Comparison of ENCODE assay signal across 8 mouse cellular contexts in genomic region chr5:143974931-143975630, GRCm38 (mm10). TPM values are rescaled to one million over a fixed set of nuclear protein-coding genes. Genes with fewer than 3 reads are reported as not detected.
DNase-seq lines count a peak whose midpoint lies in the region; ATAC-seq lines count a peak whose summit lies in the region.

No protein-coding gene starts in this region.

- 53% methylated on average over 4 of the region's 4 CpGs for WGBS in midbrain, embryonic 10.5 days
- WGBS in midbrain, embryonic 15.5 days, result 51% methylated on average over 4 of the region's 4 CpGs
- WGBS in hindbrain, embryonic 14.5 days, result 55% methylated on average over 4 of the region's 4 CpGs

- ATAC-seq in midbrain, embryonic 15.5 days (replicated peaks), result no peak; the same call in 1 of the 2 replicates
- peak; percentile 21; the same call in 1 of the 2 replicates for ATAC-seq in hindbrain, embryonic 14.5 days (ENCODE audit: low FRiP score)

- peak; percentile 78 for DNase-seq in midbrain, embryonic 10.5 days (ENCODE audit: low spot score)
- DNase-seq in cerebellum, postnatal 14 days, result peak; percentile 76 to 80
- DNase-seq in gastrocnemius, adult 18-20 months (ENCODE audit: low spot score), result peak; percentile 59
- DNase-seq in hindbrain, embryonic 14.5 days (ENCODE audit: low spot score), result peak; percentile 70
- DNase-seq in left cerebral cortex, adult 18-20 months (ENCODE audit: low spot score in 2 of 2), result peak; percentile 50 to 72
- DNase-seq in lung, postnatal 4 days, result peak; percentile 70 to 76
- peak; percentile 56 for DNase-seq in right cerebral cortex, postnatal 14 days

- no peaks in the 10 kb centered on the region for H3K36me3 ChIP-seq in midbrain, embryonic 10.5 days
- no peaks in the 10 kb centered on the region for H3K36me3 ChIP-seq in midbrain, embryonic 15.5 days (replicated peaks)
- no peaks in the 10 kb centered on the region for H3K36me3 ChIP-seq in hindbrain, embryonic 14.5 days (replicated peaks; ENCODE audit: control insufficient read depth, insufficient read depth)

- no peak overlapping the region for H3K4me3 ChIP-seq in midbrain, embryonic 10.5 days
- no peak overlapping the region for H3K4me3 ChIP-seq in midbrain, embryonic 15.5 days
- no peak overlapping the region for H3K4me3 ChIP-seq in hindbrain, embryonic 14.5 days (replicated peaks; ENCODE audit: low read length)

- no peaks in the 10 kb centered on the region for H3K4me1 ChIP-seq in midbrain, embryonic 10.5 days
- H3K4me1 ChIP-seq in midbrain, embryonic 15.5 days, result no peaks in the 10 kb centered on the region
- no peaks in the 10 kb centered on the region for H3K4me1 ChIP-seq in hindbrain, embryonic 14.5 days (replicated peaks; ENCODE audit: control insufficient read depth, insufficient read depth, low read length)

- H3K9ac ChIP-seq in midbrain, embryonic 15.5 days, result no peak overlapping the region
- no peak overlapping the region for H3K9ac ChIP-seq in hindbrain, embryonic 14.5 days

- H3K4me2 ChIP-seq in midbrain, embryonic 15.5 days, result no peak overlapping the region
- no peak overlapping the region for H3K4me2 ChIP-seq in hindbrain, embryonic 14.5 days (replicated peaks)

- H3K27me3 ChIP-seq in midbrain, embryonic 10.5 days (ENCODE audit: low read depth, poor library complexity, severe bottlenecking), result no peaks in the 10 kb centered on the region
- H3K27me3 ChIP-seq in midbrain, embryonic 15.5 days (replicated peaks), result no peaks in the 10 kb centered on the region
- no peaks in the 10 kb centered on the region for H3K27me3 ChIP-seq in hindbrain, embryonic 14.5 days (ENCODE audit: control insufficient read depth, insufficient read depth, low read length)

- no peak overlapping the region for H3K27ac ChIP-seq in midbrain, embryonic 10.5 days (replicated peaks)
- no peak overlapping the region for H3K27ac ChIP-seq in midbrain, embryonic 15.5 days
- H3K27ac ChIP-seq in hindbrain, embryonic 14.5 days, result no peak overlapping the region

- no peaks in the 10 kb centered on the region for H3K9me3 ChIP-seq in midbrain, embryonic 10.5 days (replicated peaks)
- H3K9me3 ChIP-seq in midbrain, embryonic 15.5 days, result no peaks in the 10 kb centered on the region
- no peaks in the 10 kb centered on the region for H3K9me3 ChIP-seq in hindbrain, embryonic 14.5 days (ENCODE audit: control insufficient read depth, low read length)

RNA-seq across cellular contexts. Expression of gene Ccz1, which starts 39.6 kb away (rescaled TPM):
- 105 TPM in 2 replicates for polyA plus RNA-seq in midbrain, embryonic 10.5 days (2016; fragmentation: Nextera tagmentation; extraction: Ambion mirVana)
- 75.2 and 77.7 TPM in 2 replicates for polyA plus RNA-seq in midbrain, embryonic 15.5 days (2015; fragmentation: Nextera tagmentation; extraction: Ambion mirVana)
- 10 to 100 TPM; 39.9 to 45.8 TPM for total RNA-seq in gastrocnemius, adult 18-20 months (2021)
- 83.0 and 83.3 TPM in 2 replicates for polyA plus RNA-seq in hindbrain, embryonic 14.5 days (2014; fragmentation: Nextera tagmentation; extraction: Ambion mirVana)
- 10 to 100 TPM; 37.5 to 42.8 TPM for total RNA-seq in left cerebral cortex, adult 18-20 months (2021)

RNA-seq across cellular contexts. Expression of gene Rsph10b, which starts 42.2 kb away (rescaled TPM):
- 0.58 and 1.5 TPM in 2 replicates for polyA plus RNA-seq in midbrain, embryonic 10.5 days (2016; fragmentation: Nextera tagmentation; extraction: Ambion mirVana)
- polyA plus RNA-seq in midbrain, embryonic 15.5 days (2015; fragmentation: Nextera tagmentation; extraction: Ambion mirVana), result 4.0 and 5.3 TPM in 2 replicates
- 1 to 10 TPM in 1 of 2 experiments, under 1 TPM in 1; 0.93 to 1.3 TPM for total RNA-seq in gastrocnemius, adult 18-20 months (2021)
- 3.9 and 4.5 TPM in 2 replicates for polyA plus RNA-seq in hindbrain, embryonic 14.5 days (2014; fragmentation: Nextera tagmentation; extraction: Ambion mirVana)
- 1 to 10 TPM; 3.7 to 3.9 TPM for total RNA-seq in left cerebral cortex, adult 18-20 months (2021)

RNA-seq across cellular contexts. Expression of gene Gm42421, which starts 47.1 kb away (rescaled TPM):
- polyA plus RNA-seq in midbrain, embryonic 10.5 days (2016; fragmentation: Nextera tagmentation; extraction: Ambion mirVana), result 0.56 and 0.77 TPM in 2 replicates
- 1.8 and 3.7 TPM in 2 replicates for polyA plus RNA-seq in midbrain, embryonic 15.5 days (2015; fragmentation: Nextera tagmentation; extraction: Ambion mirVana)
- total RNA-seq in gastrocnemius, adult 18-20 months (2021), result not detected
- polyA plus RNA-seq in hindbrain, embryonic 14.5 days (2014; fragmentation: Nextera tagmentation; extraction: Ambion mirVana), result 1.6 and 2.5 TPM in 2 replicates
- 1 to 10 TPM; 1.5 to 2.0 TPM for total RNA-seq in left cerebral cortex, adult 18-20 months (2021)

RNA-seq across cellular contexts. Expression of gene Ocm, which starts 51.4 kb away (rescaled TPM):
- polyA plus RNA-seq in midbrain, embryonic 10.5 days (2016; fragmentation: Nextera tagmentation; extraction: Ambion mirVana), result not detected in 2 replicates
- polyA plus RNA-seq in midbrain, embryonic 15.5 days (2015; fragmentation: Nextera tagmentation; extraction: Ambion mirVana), result not detected in 2 replicates
- not detected for total RNA-seq in gastrocnemius, adult 18-20 months (2021)
- polyA plus RNA-seq in hindbrain, embryonic 14.5 days (2014; fragmentation: Nextera tagmentation; extraction: Ambion mirVana), result not detected in 2 replicates
- 1 to 10 TPM in 1 of 2 experiments, under 1 TPM in 1; 0.60 to 1.9 TPM for total RNA-seq in left cerebral cortex, adult 18-20 months (2021)
